Mouse (Mus musculus) cerebellum, adult 9-10 months (tissue): ENCODE measurements at regions not wholly inside any gene's neighbourhood (a gene's known extent, or its start where the extent isn't known, plus 50 kb on each side); places are given as distances from the start of the nearest gene placed in this dataset.

ENCODE experiments used
- DNase-seq: peaks from one replicate; pipeline ENCODE4 v3.0.0; 2022

DNA sequence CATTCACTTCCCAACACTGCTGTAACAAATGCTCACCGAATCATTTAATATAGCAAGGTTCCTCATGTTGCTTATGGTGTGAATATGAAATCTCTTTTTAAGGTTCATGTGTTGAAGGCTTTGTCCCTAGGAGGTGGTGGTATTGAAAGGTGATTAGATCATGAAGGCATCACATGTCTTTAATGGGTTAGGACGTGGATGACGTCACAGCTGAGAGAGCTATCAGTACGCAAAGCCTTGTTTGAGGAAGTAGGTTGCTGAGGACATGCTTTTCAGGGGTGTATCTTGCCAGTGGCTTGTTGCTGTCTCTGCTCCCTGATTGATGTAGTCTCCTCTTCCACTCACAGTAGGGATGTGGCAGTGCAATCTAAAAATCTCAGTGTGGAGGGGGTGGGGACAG is 69.8 kb upstream of the Arsj start:
- no peak for DNase-seq

DNA sequence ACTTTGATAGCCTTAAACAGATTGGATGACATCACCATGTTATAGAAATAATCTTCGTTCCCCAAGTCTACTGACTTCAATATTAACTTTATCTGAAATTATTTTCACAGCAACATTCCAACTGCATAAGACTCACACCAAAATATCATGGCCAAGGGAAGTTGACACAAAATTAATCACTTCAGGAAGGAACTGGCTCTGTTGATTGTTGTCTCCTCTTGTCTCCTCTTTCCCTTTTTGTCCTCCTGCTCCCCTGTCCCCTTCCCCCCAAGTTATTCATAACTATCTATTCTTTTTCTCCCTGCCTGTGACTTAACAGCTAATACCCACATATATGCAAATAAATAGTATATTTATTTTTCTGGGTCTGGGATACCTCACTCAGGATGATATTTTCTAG is 67.6 kb upstream of the Arsj start:
- DNase-seq = no peak

DNA sequence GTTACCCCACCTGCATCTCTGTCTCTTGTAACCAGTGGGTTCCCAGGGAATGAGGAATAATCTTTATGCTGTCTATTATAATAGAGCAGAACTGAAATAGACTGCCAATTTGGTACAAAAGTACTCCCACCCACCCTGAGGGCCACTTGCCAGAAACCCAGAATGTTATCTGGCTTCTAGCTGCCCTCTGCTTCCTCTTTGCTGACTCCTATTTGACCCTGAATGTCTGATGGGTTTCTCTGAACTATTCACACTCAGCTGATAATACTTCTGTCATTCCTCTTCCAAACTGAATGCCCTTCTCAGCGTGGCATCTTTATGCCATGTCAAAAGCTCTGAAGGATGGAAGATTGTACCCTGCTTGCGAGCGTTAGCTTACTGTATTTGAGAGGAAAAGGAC is 64.2 kb upstream of the Arsj start:
- no peak for DNase-seq

DNA sequence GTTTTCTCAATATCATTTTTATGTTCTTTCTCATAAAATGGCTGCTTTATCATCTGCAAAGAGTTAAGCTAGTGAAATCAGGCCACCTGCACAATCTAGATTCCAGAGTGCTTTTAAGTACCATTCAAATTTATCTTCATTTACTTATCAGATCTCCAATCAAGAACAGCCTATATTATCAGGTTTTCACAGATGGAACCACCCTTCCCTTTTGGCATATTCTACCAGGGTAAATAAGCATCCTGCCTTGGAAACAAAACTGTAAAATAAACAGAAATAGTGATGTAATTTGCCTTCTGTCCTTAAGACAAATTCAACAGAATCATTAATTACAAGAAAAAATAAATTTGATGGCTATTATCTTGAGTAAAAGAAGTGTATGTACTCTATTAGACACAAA is 55.2 kb upstream of the Arsj start:
- DNase-seq = no peak
